Mouse (Mus musculus) right cerebral cortex, postnatal 36 days (tissue): ENCODE data around the gene 2010106E10Rik.

Experiments used
- DNase-seq, 2 experiments: peaks; one replicate each; pipeline ENCODE4 v3.0.0; 2022; ENCODE audit warnings: low spot score in 2 of 2, mixed read lengths in 1 of 2

Gene 2010106E10Rik

GRCm38 (mm10) chrX:112494974-112495373 is at the start of gene 2010106E10Rik:
Gene 2010106E10Rik, plus strand, starts transcription at chrX:112495274.
- DNase-seq: no peak

- no peak for DNase-seq
These were observed 10.6 kb downstream of the 2010106E10Rik start for GRCm38 (mm10) chrX:112505651-112506050.

DNA sequence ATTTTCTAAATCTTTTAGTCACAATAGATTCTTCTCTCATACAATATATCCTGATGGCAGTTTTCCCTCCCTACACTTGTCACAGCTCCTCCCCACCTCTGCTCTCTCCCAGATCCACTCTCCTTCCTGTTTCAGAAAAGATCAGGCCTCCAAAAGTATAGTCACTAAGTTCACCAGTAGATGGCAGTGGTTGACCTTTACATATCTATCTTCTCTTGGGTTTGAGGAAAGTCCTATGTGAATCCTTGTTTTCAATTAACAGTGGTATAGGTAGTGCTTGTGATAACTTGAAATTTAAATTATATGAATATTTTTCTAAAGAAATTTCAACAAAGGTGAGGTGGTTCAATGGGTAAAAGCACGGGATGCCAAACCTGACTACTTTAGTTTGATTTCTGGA is 29.7 kb downstream of the 2010106E10Rik start:
- DNase-seq: no peak

DNA sequence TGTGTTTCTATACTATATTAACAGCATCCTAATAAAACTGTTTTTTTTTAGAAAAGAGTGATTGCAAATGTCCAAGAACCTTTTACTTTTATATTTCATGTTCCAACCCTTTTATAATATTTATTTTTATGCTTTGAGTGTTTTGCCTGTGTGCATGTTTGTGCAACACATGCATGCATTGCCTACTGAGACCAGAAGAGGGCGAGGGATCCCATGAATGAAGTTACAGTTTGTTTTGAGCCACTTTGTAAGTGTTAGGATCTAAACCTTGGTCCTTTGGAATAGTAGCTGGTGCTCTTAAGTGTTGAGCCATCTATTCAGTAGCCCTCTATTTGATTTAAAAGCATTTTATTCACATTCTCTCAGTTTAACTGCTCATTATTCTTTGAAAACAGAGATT is 48.0 kb downstream of the 2010106E10Rik start:
- DNase-seq: no peak

DNA sequence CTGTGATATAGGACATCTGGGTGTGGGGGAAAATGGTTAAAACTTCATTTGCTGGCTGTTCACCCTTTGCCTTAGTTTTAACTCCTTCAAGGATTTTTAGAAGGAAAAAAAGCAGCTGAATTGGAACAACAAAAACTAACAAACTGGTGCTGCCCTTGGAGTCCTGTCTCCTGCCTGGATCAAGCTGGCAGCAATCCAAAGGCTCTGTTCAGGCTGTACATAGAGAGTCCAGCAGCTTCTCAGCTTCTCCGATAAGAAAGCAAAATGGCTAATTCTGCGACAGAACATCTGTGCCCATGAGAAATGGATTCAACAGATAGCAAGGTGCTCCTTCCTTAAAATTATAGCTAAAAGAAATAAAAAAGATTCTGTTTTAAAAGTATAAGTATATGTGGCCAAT is 72.6 kb downstream of the 2010106E10Rik start:
- DNase-seq: no peak

GRCm38 (mm10) chrX:112600511-112601305 is 105.6 kb downstream of the 2010106E10Rik start, which contains the start of gene Zfp711:
Gene Zfp711, plus strand, starts transcription at chrX:112600526.
- DNase-seq: peak; percentile 44 to 51

GRCm38 (mm10) chrX:112601306-112602120 is 106.4 kb downstream of the 2010106E10Rik start:
- DNase-seq: peak in 1 of 2 experiments; percentile 4
